Mouse (Mus musculus) intestine, embryonic 16.5 days (tissue): ENCODE results near the gene Hist1h2bl. TPM values are rescaled to one million over a fixed set of nuclear protein-coding genes. Genes with fewer than 3 reads are reported as not detected.

Experiments
- ATAC-seq: fragments of 200-750 bp; cut with Nextera tagmentation; 2 replicates; pipeline ENCODE4 v1.8.0; 2017; ENCODE audit warnings: moderate TSS enrichment, moderate library complexity
- H3K27ac ChIP-seq: fragments of 300-500 bp; sonication (generic); 2 replicates; pipeline ENCODE4 v1.5.1; 2014; ENCODE audit warnings: mild to moderate bottlenecking, low read length
- H3K27me3 ChIP-seq: fragments of 300-500 bp; sonication (generic); replicated peaks from 2 replicates; pipeline ENCODE4 v1.6.1; 2014; ENCODE audit warnings: low read length, control low read depth, mixed read lengths; ENCODE audit not compliant: control insufficient read depth, insufficient read depth
- H3K36me3 ChIP-seq: fragments of 300-500 bp; sonication (generic); 2 replicates; pipeline ENCODE4 v1.6.1; 2014; ENCODE audit warnings: low read length, control low read depth; ENCODE audit not compliant: control insufficient read depth, insufficient read depth
- H3K4me1 ChIP-seq: fragments of 300-500 bp; sonication (generic); 2 replicates; pipeline ENCODE4 v1.6.1; 2014; ENCODE audit warnings: low read length, control low read depth, mixed read lengths; ENCODE audit not compliant: control insufficient read depth, insufficient read depth
- H3K4me2 ChIP-seq: fragments of 300-500 bp; sonication (generic); 2 replicates; pipeline ENCODE4 v1.6.1; 2014; ENCODE audit warnings: low read depth, low read length, control low read depth
- H3K4me3 ChIP-seq: fragments of 300-500 bp; sonication (generic); 2 replicates; pipeline ENCODE4 v1.5.1; 2014; ENCODE audit warnings: mild to moderate bottlenecking, low read length
- H3K9ac ChIP-seq: fragments of 300-500 bp; sonication (generic); 2 replicates; pipeline ENCODE4 v1.6.1; 2014; ENCODE audit warnings: low read depth, low read length
- H3K9me3 ChIP-seq: fragments of 300-500 bp; sonication (generic); 2 replicates; pipeline ENCODE4 v1.6.1; 2016; ENCODE audit warnings: low read length, control low read depth; ENCODE audit not compliant: control insufficient read depth
- WGBS: fragments of 180-500 bp; shearing (Covaris S2); extraction: QIAGEN DNeasy Blood & Tissue Kit; methylation state at CpG from one replicate; pipeline ENCODE4 v1.1.7; 2014; 5-methylcytosine and 5-hydroxymethylcytosine counted together
- polyA plus RNA-seq: library from polyadenylated mRNA; unstranded; fragments of >200 nt; fragmentation: Nextera tagmentation; extraction: Ambion mirVana; gene quantifications from 2 replicates; pipeline ENCODE4 v1.2.1, GENCODE M21; 2015

The Hist1h2bl gene
- polyA plus RNA-seq, 1 experiment from 2014 or later, result 2.3 TPM

- Histone ChIP-seq H3K9ac (peak overlapping the region; percentile 68), H3K9me3 (no peaks in the 10 kb centered on the region), H3K27me3 (no peaks in the 10 kb centered on the region), H3K4me2 (peak overlapping the region; percentile 88), H3K27ac (peak overlapping the region; percentile 91), H3K4me3 (peak overlapping the region; percentile 48), H3K36me3 (no peaks in the 10 kb centered on the region), H3K4me1 (peaks cover 16% of the 10 kb centered on the region)
- whole genome bisulfite sequencing, result under 1% methylated on average over 20 of the region's 22 CpGs
- no peak for ATAC-seq
Measured at GRCm38 (mm10) chr13:21715131-21715863, 646 bp downstream of the Hist1h2bl start.

GRCm38 (mm10) chr13:21714725-21715124 lies 1.2 kb downstream of the Hist1h2bl start:
- Histone ChIP-seq H3K4me2 (peak overlapping the region; percentile 88), H3K27ac (peak overlapping the region; percentile 91)
- 0% methylated on average over 7 of the region's 7 CpGs for WGBS

GRCm38 (mm10) chr13:21711698-21712097 lies 4.2 kb downstream of the Hist1h2bl start:
- Histone ChIP-seq H3K4me1 (peaks cover 8% of the 10 kb centered on the region), H3K9ac (no peak overlapping the region), H3K36me3 (no peaks in the 10 kb centered on the region), H3K4me3 (peak overlapping the region; percentile 59), H3K4me2 (peak overlapping the region; percentile 76), H3K9me3 (no peaks in the 10 kb centered on the region), H3K27me3 (no peaks in the 10 kb centered on the region), H3K27ac (no peak overlapping the region)
- ATAC-seq, result no peak
- WGBS, result 28% methylated on average over 4 of the region's 4 CpGs

More at GRCm38 (mm10) chr13:21714725-21715124, 1.2 kb downstream of the Hist1h2bl start:
- no peak for ATAC-seq
- Histone ChIP-seq H3K9ac (peak overlapping the region; percentile 68), H3K4me3 (peak overlapping the region; percentile 48), H3K36me3 (no peaks in the 10 kb centered on the region), H3K4me1 (peaks cover 15% of the 10 kb centered on the region), H3K27me3 (no peaks in the 10 kb centered on the region), H3K9me3 (no peaks in the 10 kb centered on the region)

- peak; percentile 82 for ATAC-seq
- peak overlapping the region; percentile 76 for H3K4me2 ChIP-seq
- H3K9ac ChIP-seq, result peak overlapping the region; percentile 63
- peak overlapping the region; percentile 59 for H3K4me3 ChIP-seq
- no peaks in the 10 kb centered on the region for H3K27me3 ChIP-seq
- no peaks in the 10 kb centered on the region for H3K9me3 ChIP-seq
- 2% methylated on average over 22 of the region's 22 CpGs for WGBS
- no peaks in the 10 kb centered on the region for H3K36me3 ChIP-seq
- H3K27ac ChIP-seq, result peak overlapping the region; percentile 15; the same call in 1 of the 2 replicates
- H3K4me1 ChIP-seq, result peaks cover 8% of the 10 kb centered on the region
Measured at GRCm38 (mm10) chr13:21710821-21711525, 5.0 kb downstream of the Hist1h2bl start.

- H3K4me1 ChIP-seq, result peaks cover 4% of the 10 kb centered on the region
- no peaks in the 10 kb centered on the region for H3K27me3 ChIP-seq
- ATAC-seq, result peak; percentile 87
- WGBS, result under 1% methylated on average over 32 of the region's 32 CpGs
- H3K9ac ChIP-seq, result peak overlapping the region; percentile 72
- no peaks in the 10 kb centered on the region for H3K9me3 ChIP-seq
- peak overlapping the region; percentile 30; the same call in 1 of the 2 replicates for H3K4me2 ChIP-seq
- peak overlapping the region; percentile 77 for H3K27ac ChIP-seq
- no peaks in the 10 kb centered on the region for H3K36me3 ChIP-seq
- peak overlapping the region; percentile 62 for H3K4me3 ChIP-seq
Measured at GRCm38 (mm10) chr13:21710031-21710711, 5.8 kb downstream of the Hist1h2bl start.

GRCm38 (mm10) chr13:21706669-21707068 lies 9.3 kb downstream of the Hist1h2bl start:
- Histone ChIP-seq H3K4me2 (no peak overlapping the region), H3K4me1 (no peaks in the 10 kb centered on the region), H3K27me3 (no peaks in the 10 kb centered on the region), H3K27ac (no peak overlapping the region), H3K9me3 (no peaks in the 10 kb centered on the region), H3K4me3 (no peak overlapping the region), H3K36me3 (no peaks in the 10 kb centered on the region), H3K9ac (no peak overlapping the region)
- 74% methylated on average over 4 of the region's 4 CpGs for WGBS
- ATAC-seq, result no peak

GRCm38 (mm10) chr13:21697811-21698210 lies 18.1 kb downstream of the Hist1h2bl start, which contains the start of gene Olfr1359:
TSS of gene Olfr1359 (plus strand) at chr13:21698111.
- Histone ChIP-seq H3K4me1 (no peaks in the 10 kb centered on the region), H3K9ac (no peak within 1 kb of the TSS), H3K4me3 (no peak within 1 kb of the TSS), H3K27ac (no peak within 1 kb of the TSS), H3K9me3 (no peaks in the 10 kb centered on the region), H3K27me3 (no peaks in the 10 kb centered on the region), H3K4me2 (no peak within 1 kb of the TSS), H3K36me3 (no peaks in the 10 kb centered on the region)
- ATAC-seq, result no peak

- H3K27me3 ChIP-seq, result no peaks in the 10 kb centered on the region
- H3K4me3 ChIP-seq, result no peak within 1 kb of the TSS
- no peak for ATAC-seq
- H3K9ac ChIP-seq, result no peak within 1 kb of the TSS
- H3K4me1 ChIP-seq, result no peaks in the 10 kb centered on the region
- no peak within 1 kb of the TSS for H3K27ac ChIP-seq
- H3K4me2 ChIP-seq, result no peak within 1 kb of the TSS
- 80% methylated on average over 2 of the region's 2 CpGs for WGBS
- no peaks in the 10 kb centered on the region for H3K36me3 ChIP-seq
- no peaks in the 10 kb centered on the region for H3K9me3 ChIP-seq
Measured at GRCm38 (mm10) chr13:21677305-21677704, 38.6 kb downstream of the Hist1h2bl start, which contains the start of gene Olfr1360. TSS of gene Olfr1360 (minus strand) at chr13:21677405.
